Mouse (Mus musculus): Measurements from ENCODE around the gene Rapgef1.

GRCm38 (mm10) chr2:29582415-29582814 lies 37.1 kb upstream of the Rapgef1 start:
- TF ChIP-seq TAL1 (IDR thresholded peaks at IDR 0.05; ENCODE audit: low read length) (no peak), GATA1 (IDR thresholded peaks at IDR 0.05; ENCODE audit: low read length) (no peak)
